Mouse (Mus musculus): Measurements from ENCODE around the gene Shroom3.
A peak's percentile ranks its signal among the peaks of the same experiment; 100 is the strongest.

Gene Shroom3

GRCm38 (mm10) chr5:92931298-92931697, 248.1 kb downstream of the Shroom3 start:
- DNase-seq (ENCODE audit: low read depth, low spot score) = peak; percentile 54

- DNase-seq (ENCODE audit: low read depth, low spot score) = no peak
Measured at GRCm38 (mm10) chr5:92933010-92933409, 249.8 kb downstream of the Shroom3 start.

- no peak for DNase-seq (ENCODE audit: low read depth, low spot score)
Measured at GRCm38 (mm10) chr5:92933599-92934217, 250.5 kb downstream of the Shroom3 start.

- no peak for DNase-seq (ENCODE audit: low read depth, low spot score)
Measured at GRCm38 (mm10) chr5:92934269-92934939, 251.2 kb downstream of the Shroom3 start.

- no peak for DNase-seq (ENCODE audit: low read depth, low spot score)
Measured at GRCm38 (mm10) chr5:92935883-92936282, 252.6 kb downstream of the Shroom3 start.

- DNase-seq (ENCODE audit: low read depth, low spot score) = no peak
Measured at GRCm38 (mm10) chr5:92937701-92938100, 254.5 kb downstream of the Shroom3 start.

- no peak for DNase-seq (ENCODE audit: low read depth, low spot score)
Measured at GRCm38 (mm10) chr5:92939246-92939995, 256.2 kb downstream of the Shroom3 start.

GRCm38 (mm10) chr5:92942166-92942565, 258.9 kb downstream of the Shroom3 start:
- DNase-seq (ENCODE audit: low read depth, low spot score) = no peak

GRCm38 (mm10) chr5:92942577-92942976, 259.3 kb downstream of the Shroom3 start:
- DNase-seq (ENCODE audit: low read depth, low spot score) = no peak

GRCm38 (mm10) chr5:92944867-92945266, 261.6 kb downstream of the Shroom3 start:
- no peak for DNase-seq (ENCODE audit: low read depth, low spot score)

GRCm38 (mm10) chr5:92948972-92949745, 265.9 kb downstream of the Shroom3 start:
- no peak for DNase-seq (ENCODE audit: low read depth, low spot score)

GRCm38 (mm10) chr5:92950583-92950982, 267.3 kb downstream of the Shroom3 start:
- no peak for DNase-seq (ENCODE audit: low read depth, low spot score)

GRCm38 (mm10) chr5:92951079-92951478, 267.8 kb downstream of the Shroom3 start:
- no peak for DNase-seq (ENCODE audit: low read depth, low spot score)

- no peak for DNase-seq (ENCODE audit: low read depth, low spot score)
Measured at GRCm38 (mm10) chr5:92953865-92954264, 270.6 kb downstream of the Shroom3 start.

- peak; percentile 82 for DNase-seq (ENCODE audit: low read depth, low spot score)
Measured at GRCm38 (mm10) chr5:92954323-92954722, 271.1 kb downstream of the Shroom3 start.

GRCm38 (mm10) chr5:92954827-92955475, 271.7 kb downstream of the Shroom3 start:
- DNase-seq (ENCODE audit: low read depth, low spot score) = peak; percentile 64

- DNase-seq (ENCODE audit: low read depth, low spot score) = no peak
Measured at GRCm38 (mm10) chr5:92959287-92959686, 276.1 kb downstream of the Shroom3 start.

GRCm38 (mm10) chr5:92959708-92960107, 276.5 kb downstream of the Shroom3 start:
- DNase-seq (ENCODE audit: low read depth, low spot score) = no peak

GRCm38 (mm10) chr5:92961353-92961752, 278.1 kb downstream of the Shroom3 start:
- no peak for DNase-seq (ENCODE audit: low read depth, low spot score)

- DNase-seq (ENCODE audit: low read depth, low spot score) = no peak
Measured at GRCm38 (mm10) chr5:92961770-92962231, 278.6 kb downstream of the Shroom3 start.

GRCm38 (mm10) chr5:92964691-92965090, 281.5 kb downstream of the Shroom3 start:
- DNase-seq (ENCODE audit: low read depth, low spot score) = no peak
